Mouse (Mus musculus) limb, embryonic 10.5 days (tissue): Measurements from ENCODE around the gene Cox7a2. TPM values are rescaled to one million over a fixed set of nuclear protein-coding genes. Genes with fewer than 3 reads are reported as not detected.

Experiments
- DNase-seq: peaks from one replicate; pipeline ENCODE4 v3.0.0-alpha.2; 2017; ENCODE audit warnings: low spot score
- H3K27ac ChIP-seq: fragments of 300-500 bp; sonication (generic); 2 replicates; pipeline ENCODE4 v1.5.1; 2016; ENCODE audit warnings: mild to moderate bottlenecking
- H3K27me3 ChIP-seq: fragments of 300-500 bp; sonication (generic); 2 replicates; pipeline ENCODE4 v1.6.1; 2016; ENCODE audit warnings: low read depth, mild to moderate bottlenecking; ENCODE audit not compliant: poor library complexity, severe bottlenecking
- H3K36me3 ChIP-seq: fragments of 300-500 bp; sonication (generic); 2 replicates; pipeline ENCODE4 v1.6.1; 2016; ENCODE audit warnings: mild to moderate bottlenecking, moderate library complexity
- H3K4me1 ChIP-seq: fragments of 300-500 bp; sonication (generic); 2 replicates; pipeline ENCODE4 v1.6.1; 2016
- H3K4me3 ChIP-seq: fragments of 300-500 bp; sonication (generic); 2 replicates; pipeline ENCODE4 v1.5.1; 2016; ENCODE audit warnings: mild to moderate bottlenecking, moderate library complexity
- H3K9me3 ChIP-seq: fragments of 300-500 bp; sonication (generic); replicated peaks from 2 replicates; pipeline ENCODE4 v1.6.1; 2016; ENCODE audit warnings: mild to moderate bottlenecking
- WGBS: fragments of 180-500 bp; shearing (Covaris S2); methylation state at CpG from one replicate; pipeline ENCODE4 v1.1.7; 2016; 5-methylcytosine and 5-hydroxymethylcytosine counted together
- polyA plus RNA-seq: library from polyadenylated mRNA; unstranded; fragments of >200 nt; fragmentation: Nextera tagmentation; extraction: Ambion mirVana; gene quantifications from 2 replicates; pipeline ENCODE4 v1.2.1, GENCODE M21; 2016

Cox7a2 gene
- polyA plus RNA-seq, 1 experiment from 2014 or later: 670 TPM

DNA sequence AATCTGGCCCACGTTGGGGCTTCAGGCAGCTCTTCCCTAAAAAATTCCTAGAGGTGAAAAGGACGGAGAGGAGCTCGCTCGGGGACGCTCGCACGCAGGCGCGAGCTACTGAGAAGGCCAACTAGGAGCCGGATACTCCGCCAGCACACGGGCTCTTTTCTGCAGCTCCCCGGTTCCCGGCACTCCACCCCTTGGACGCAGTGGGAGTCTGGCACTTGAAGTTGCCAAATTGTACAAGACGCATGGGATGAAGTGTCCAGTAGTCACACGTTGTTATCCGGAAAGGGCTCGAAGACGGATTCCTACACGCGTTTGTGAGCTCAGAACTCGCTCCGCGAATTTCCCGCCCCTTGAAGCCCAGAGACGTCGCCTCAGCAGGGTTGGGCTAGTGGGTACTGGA lies 40.2 kb downstream of the Cox7a2 start:
- H3K9me3 ChIP-seq: no peaks in the 10 kb centered on the region
- under 1% methylated on average over 28 of the region's 28 CpGs for WGBS
- peak overlapping the region; percentile 63 for H3K4me3 ChIP-seq
- peak; percentile 66 for DNase-seq
- no peaks in the 10 kb centered on the region for H3K36me3 ChIP-seq
- H3K27ac ChIP-seq: peak overlapping the region; percentile 87
- peaks cover 50% of the 10 kb centered on the region for H3K27me3 ChIP-seq
- H3K4me1 ChIP-seq: peaks cover 56% of the 10 kb centered on the region

- H3K4me1 ChIP-seq: peaks cover 63% of the 10 kb centered on the region
- H3K4me3 ChIP-seq: peak within 1 kb of the TSS; percentile 63
- H3K9me3 ChIP-seq: no peaks in the 10 kb centered on the region
- peaks cover 45% of the 10 kb centered on the region for H3K27me3 ChIP-seq
- WGBS: under 1% methylated on average over 64 of the region's 64 CpGs
- peak; percentile 78 for DNase-seq
- H3K36me3 ChIP-seq: no peaks in the 10 kb centered on the region
- H3K27ac ChIP-seq: peak within 1 kb of the TSS; percentile 87
Observed at GRCm38 (mm10) chr9:79718481-79719370, 41.0 kb downstream of the Cox7a2 start, which contains the start of gene Col12a1. TSS of gene Col12a1 (minus strand) at chr9:79718831.

GRCm38 (mm10) chr9:79717836-79718475 lies 41.7 kb downstream of the Cox7a2 start:
- peak overlapping the region; percentile 63 for H3K4me3 ChIP-seq
- WGBS: under 1% methylated on average over 22 of the region's 22 CpGs
- peaks cover 63% of the 10 kb centered on the region for H3K4me1 ChIP-seq
- H3K27ac ChIP-seq: peak overlapping the region; percentile 87
- H3K27me3 ChIP-seq: peaks cover 45% of the 10 kb centered on the region
- no peaks in the 10 kb centered on the region for H3K9me3 ChIP-seq
- no peak for DNase-seq
- H3K36me3 ChIP-seq: no peaks in the 10 kb centered on the region

DNA sequence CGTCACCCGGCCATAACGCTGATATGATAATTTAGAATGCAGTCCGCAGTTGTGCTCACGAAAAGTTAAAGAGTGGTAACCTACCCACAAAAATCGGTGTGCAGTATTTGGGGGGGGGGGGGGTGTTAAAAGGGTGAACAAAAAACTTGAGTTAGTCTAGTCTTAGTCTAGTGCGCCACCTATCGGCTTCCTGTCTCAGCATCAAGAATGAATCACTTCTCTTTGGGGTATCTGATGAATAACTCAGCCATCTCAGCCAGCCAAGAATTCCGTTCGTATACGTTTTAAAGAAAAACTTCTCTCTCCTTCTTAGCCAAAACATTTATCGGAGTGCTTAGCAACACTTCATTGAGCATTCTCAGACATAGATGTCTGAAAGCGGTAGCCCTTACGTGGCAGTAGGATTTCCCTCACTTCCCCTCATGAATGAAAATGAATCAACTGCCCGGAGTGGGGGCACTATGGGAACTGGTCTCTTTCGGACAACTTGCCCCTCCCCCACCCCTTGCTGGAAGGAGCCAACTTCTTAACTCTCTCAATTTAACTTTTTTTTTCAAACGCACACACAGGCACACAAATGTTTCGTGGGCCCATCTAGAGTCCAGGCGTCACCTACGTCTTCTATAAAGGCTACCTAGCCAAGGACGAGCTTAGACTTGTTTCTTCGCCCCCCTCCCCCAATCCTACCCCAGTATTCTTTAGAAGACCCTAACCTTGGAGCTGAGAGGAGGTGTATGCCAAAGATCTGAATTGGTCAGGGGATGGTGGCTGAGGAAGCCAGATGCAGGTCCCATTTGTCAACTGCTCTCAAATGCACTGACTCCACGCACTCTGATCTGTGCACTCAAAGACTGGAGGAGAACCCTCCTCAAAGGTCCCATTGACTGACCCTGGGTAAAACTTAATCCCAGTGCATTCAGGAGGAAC lies 42.5 kb downstream of the Cox7a2 start:
- H3K4me3 ChIP-seq: peak overlapping the region; percentile 63
- H3K9me3 ChIP-seq: no peaks in the 10 kb centered on the region
- peak; percentile 77 for DNase-seq
- WGBS: 11% methylated on average over 23 of the region's 23 CpGs
- no peaks in the 10 kb centered on the region for H3K36me3 ChIP-seq
- H3K27me3 ChIP-seq: peaks cover 45% of the 10 kb centered on the region
- H3K27ac ChIP-seq: peak overlapping the region; percentile 87
- peaks cover 63% of the 10 kb centered on the region for H3K4me1 ChIP-seq

- H3K9me3 ChIP-seq: no peaks in the 10 kb centered on the region
- no peak for DNase-seq
- H3K4me3 ChIP-seq: peak overlapping the region; percentile 63
- no peak overlapping the region for H3K27ac ChIP-seq
- 43% methylated on average over 5 of the region's 5 CpGs for WGBS
- H3K36me3 ChIP-seq: no peaks in the 10 kb centered on the region
- H3K4me1 ChIP-seq: peaks cover 63% of the 10 kb centered on the region
- peaks cover 45% of the 10 kb centered on the region for H3K27me3 ChIP-seq
Observed at GRCm38 (mm10) chr9:79716496-79716895, 43.2 kb downstream of the Cox7a2 start.

- H3K27me3 ChIP-seq: peaks cover 31% of the 10 kb centered on the region
- no peaks in the 10 kb centered on the region for H3K36me3 ChIP-seq
- peak; percentile 57 for DNase-seq
- peak overlapping the region; percentile 76 for H3K27ac ChIP-seq
- H3K9me3 ChIP-seq: no peaks in the 10 kb centered on the region
- H3K4me1 ChIP-seq: peaks cover 48% of the 10 kb centered on the region
- peak overlapping the region; percentile 35 for H3K4me3 ChIP-seq
- WGBS: 8% methylated on average over 16 of the region's 16 CpGs
Observed at GRCm38 (mm10) chr9:79714471-79715045, 45.1 kb downstream of the Cox7a2 start.

Other genes starting within 250 kb of the Cox7a2 start
- gene Col12a1, start 41.0 kb downstream of the Cox7a2 start, polyA plus RNA-seq: 4.8 and 12.4 TPM in 2 replicates
- gene Tmem30a, start 33.6 kb upstream of the Cox7a2 start, polyA plus RNA-seq: 43.0 and 45.0 TPM in 2 replicates